In genomic region chr11:98027297-98027688, GRCm38 (mm10) we compare ENCODE assay signal across 8 mouse cellular contexts. TPM values are rescaled to one million over a fixed set of nuclear protein-coding genes. Genes with fewer than 3 reads are reported as not detected.
DNase-seq lines count a peak whose midpoint lies in the region; ATAC-seq and TF ChIP-seq lines count a peak whose summit lies in the region.

No protein-coding gene starts in this region.

- TF ChIP-seq EP300 in lung, postnatal 0 days (IDR thresholded peaks at IDR 0.05), result no peak

- peak overlapping the region; percentile 89 for H3K27ac ChIP-seq in lung, postnatal 0 days (ENCODE audit: low read length)
- peak overlapping the region; percentile 85 for H3K27ac ChIP-seq in embryonic facial prominence, embryonic 12.5 days
- H3K27ac ChIP-seq in intestine, postnatal 0 days (ENCODE audit: low read depth, low read length), result peak overlapping the region; percentile 80
- H3K27ac ChIP-seq in small intestine, adult 2 months (ENCODE audit: insufficient read depth, low read depth, low read length), result peak overlapping the region; percentile 66; the same call in 1 of the 2 replicates

- peaks cover 11% of the 10 kb centered on the region; the same call in 1 of the 2 replicates for H3K36me3 ChIP-seq in lung, postnatal 0 days (ENCODE audit: insufficient read depth, low read length)
- H3K36me3 ChIP-seq in embryonic facial prominence, embryonic 12.5 days, result peaks cover 34% of the 10 kb centered on the region
- H3K36me3 ChIP-seq in intestine, postnatal 0 days (ENCODE audit: control insufficient read depth, insufficient read depth), result peaks cover 27% of the 10 kb centered on the region
- H3K36me3 ChIP-seq in small intestine, adult 2 months (ENCODE audit: control insufficient read depth, insufficient read depth, low read length), result peaks cover 24% of the 10 kb centered on the region

- no peaks in the 10 kb centered on the region for H3K9me3 ChIP-seq in lung, postnatal 0 days (ENCODE audit: low read length)
- H3K9me3 ChIP-seq in embryonic facial prominence, embryonic 12.5 days, result no peaks in the 10 kb centered on the region
- no peaks in the 10 kb centered on the region for H3K9me3 ChIP-seq in intestine, postnatal 0 days (ENCODE audit: control insufficient read depth)

- TF ChIP-seq CTCF in lung, postnatal 0 days (IDR thresholded peaks at IDR 0.05), result no peak
- TF ChIP-seq CTCF in intestine, postnatal 0 days (IDR thresholded peaks at IDR 0.05; ENCODE audit: low read depth), result no peak
- no peak for TF ChIP-seq CTCF in small intestine, adult 2 months (IDR thresholded peaks at IDR 0.05; ENCODE audit: extremely low read depth, insufficient read length, insufficient replicate concordance, low read depth, low read length)

- peaks cover 7% of the 10 kb centered on the region; the same call in 1 of the 2 replicates for H3K4me1 ChIP-seq in lung, postnatal 0 days (ENCODE audit: insufficient read depth, low read depth, low read length)
- H3K4me1 ChIP-seq in embryonic facial prominence, embryonic 12.5 days, result peaks cover 20% of the 10 kb centered on the region
- 0 out of 2 replicates have a peak, but pooled peaks cover 6% of the 10 kb centered on the region for H3K4me1 ChIP-seq in intestine, postnatal 0 days (replicated peaks; ENCODE audit: control insufficient read depth, insufficient read depth, low read length)
- H3K4me1 ChIP-seq in small intestine, adult 2 months (ENCODE audit: control insufficient read depth, insufficient read depth, insufficient read length, low read length), result no peaks in the 10 kb centered on the region; the same call in 1 of the 2 replicates

- H3K9ac ChIP-seq in lung, postnatal 0 days (replicated peaks; ENCODE audit: low read depth), result peak overlapping the region; percentile 95
- H3K9ac ChIP-seq in embryonic facial prominence, embryonic 12.5 days, result peak overlapping the region; percentile 100
- H3K9ac ChIP-seq in intestine, postnatal 0 days (ENCODE audit: low read depth, low read length), result peak overlapping the region; percentile 98

- H3K4me2 ChIP-seq in lung, postnatal 0 days (replicated peaks; ENCODE audit: low read depth, low read length), result peak overlapping the region; percentile 86
- peak overlapping the region; percentile 88 for H3K4me2 ChIP-seq in embryonic facial prominence, embryonic 12.5 days (replicated peaks)
- peak overlapping the region; percentile 79 for H3K4me2 ChIP-seq in intestine, postnatal 0 days (replicated peaks; ENCODE audit: low read depth)

- under 1% methylated on average over 18 of the region's 18 CpGs for WGBS in lung, postnatal 0 days
- WGBS in embryonic facial prominence, embryonic 12.5 days, result under 1% methylated on average over 18 of the region's 18 CpGs
- WGBS in intestine, postnatal 0 days, result 0% methylated on average over 18 of the region's 18 CpGs
- WGBS in small intestine, adult 2 months, result under 1% methylated on average over 18 of the region's 18 CpGs

- DNase-seq in lung, postnatal 0 days (ENCODE audit: low spot score), result no peak
- no peak for DNase-seq in lung, postnatal 10 days
- DNase-seq in right cerebral cortex, postnatal 4 days, result no peak
- DNase-seq in kidney, adult 11 months, result no peak

- no peak for ATAC-seq in lung, postnatal 0 days
- ATAC-seq in embryonic facial prominence, embryonic 12.5 days (ENCODE audit: insufficient number of reproducible peaks, insufficient read depth, low FRiP score, low TSS enrichment), result no peak
- ATAC-seq in intestine, postnatal 0 days, result no peak
- ATAC-seq in frontal cortex, adult (ENCODE audit: low TSS enrichment), result no peak

- no peaks in the 10 kb centered on the region for H3K27me3 ChIP-seq in lung, postnatal 0 days (replicated peaks; ENCODE audit: insufficient read depth, low read length)
- H3K27me3 ChIP-seq in embryonic facial prominence, embryonic 12.5 days, result no peaks in the 10 kb centered on the region
- no peaks in the 10 kb centered on the region for H3K27me3 ChIP-seq in intestine, postnatal 0 days (replicated peaks; ENCODE audit: control insufficient read depth, insufficient read depth, low read length)
- no peaks in the 10 kb centered on the region; the same call in 1 of the 2 replicates for H3K27me3 ChIP-seq in small intestine, adult 2 months (ENCODE audit: control insufficient read depth, insufficient read depth, low read length)

- no peak for TF ChIP-seq POLR2A in small intestine, adult 2 months (IDR thresholded peaks at IDR 0.05; ENCODE audit: low read depth, low read length)

- peak overlapping the region; percentile 93 for H3K4me3 ChIP-seq in lung, postnatal 0 days (ENCODE audit: low read depth, low read length)
- peak overlapping the region; percentile 100 for H3K4me3 ChIP-seq in embryonic facial prominence, embryonic 12.5 days
- peak overlapping the region; percentile 95 for H3K4me3 ChIP-seq in intestine, postnatal 0 days (ENCODE audit: low read depth, low read length)
- peak overlapping the region; percentile 99 for H3K4me3 ChIP-seq in small intestine, adult 2 months (ENCODE audit: low read depth, low read length)

RNA-seq across cellular contexts. Expression of gene Rpl19, which starts 0.8 kb away (rescaled TPM):
- polyA plus RNA-seq in lung, postnatal 0 days (2015; fragmentation: Nextera tagmentation; extraction: Ambion mirVana), result 750 and 817 TPM in 2 replicates
- polyA plus RNA-seq in embryonic facial prominence, embryonic 12.5 days (2016; fragmentation: Nextera tagmentation; extraction: Ambion mirVana), result 942 and 959 TPM in 2 replicates
- polyA plus RNA-seq in intestine, postnatal 0 days (2015; fragmentation: Nextera tagmentation; extraction: Ambion mirVana), result 668 and 699 TPM in 2 replicates
- polyA plus RNA-seq in small intestine, adult 2 months (2012; rRNA removed), result 393 and 501 TPM in 2 replicates

RNA-seq across cellular contexts. Expression of gene Cacnb1, which starts 4.5 kb away (rescaled TPM):
- polyA plus RNA-seq in lung, postnatal 0 days (2015; fragmentation: Nextera tagmentation; extraction: Ambion mirVana), result 3.5 and 4.0 TPM in 2 replicates
- 14.8 and 16.6 TPM in 2 replicates for polyA plus RNA-seq in embryonic facial prominence, embryonic 12.5 days (2016; fragmentation: Nextera tagmentation; extraction: Ambion mirVana)
- 2.8 and 3.2 TPM in 2 replicates for polyA plus RNA-seq in intestine, postnatal 0 days (2015; fragmentation: Nextera tagmentation; extraction: Ambion mirVana)
- polyA plus RNA-seq in small intestine, adult 2 months (2012; rRNA removed), result 3.2 and 5.7 TPM in 2 replicates

RNA-seq across cellular contexts. Expression of gene Stac2, which starts 26.0 kb away (rescaled TPM):
- polyA plus RNA-seq in lung, postnatal 0 days (2015; fragmentation: Nextera tagmentation; extraction: Ambion mirVana), result 0.10 and 0.11 TPM in 2 replicates
- 0.65 and 0.67 TPM in 2 replicates for polyA plus RNA-seq in embryonic facial prominence, embryonic 12.5 days (2016; fragmentation: Nextera tagmentation; extraction: Ambion mirVana)
- 0.13 TPM in 1 of 2 replicates, not detected in the other for polyA plus RNA-seq in intestine, postnatal 0 days (2015; fragmentation: Nextera tagmentation; extraction: Ambion mirVana)
- 0.87 and 0.91 TPM in 2 replicates for polyA plus RNA-seq in small intestine, adult 2 months (2012; rRNA removed)

RNA-seq across cellular contexts. Expression of gene Arl5c, which starts 31.3 kb away (rescaled TPM):
- polyA plus RNA-seq in lung, postnatal 0 days (2015; fragmentation: Nextera tagmentation; extraction: Ambion mirVana), result 4.6 and 6.5 TPM in 2 replicates
- 6.9 and 7.6 TPM in 2 replicates for polyA plus RNA-seq in embryonic facial prominence, embryonic 12.5 days (2016; fragmentation: Nextera tagmentation; extraction: Ambion mirVana)
- polyA plus RNA-seq in intestine, postnatal 0 days (2015; fragmentation: Nextera tagmentation; extraction: Ambion mirVana), result 4.2 and 4.4 TPM in 2 replicates
- 0.55 and 1.1 TPM in 2 replicates for polyA plus RNA-seq in small intestine, adult 2 months (2012; rRNA removed)

RNA-seq across cellular contexts. Expression of gene Plxdc1, which starts 41.0 kb away (rescaled TPM):
- polyA plus RNA-seq in lung, postnatal 0 days (2015; fragmentation: Nextera tagmentation; extraction: Ambion mirVana), result 1.7 TPM in 2 replicates
- 0.32 and 0.70 TPM in 2 replicates for polyA plus RNA-seq in embryonic facial prominence, embryonic 12.5 days (2016; fragmentation: Nextera tagmentation; extraction: Ambion mirVana)
- 0.30 and 0.31 TPM in 2 replicates for polyA plus RNA-seq in intestine, postnatal 0 days (2015; fragmentation: Nextera tagmentation; extraction: Ambion mirVana)
- polyA plus RNA-seq in small intestine, adult 2 months (2012; rRNA removed), result 1.1 and 1.6 TPM in 2 replicates
